Mouse (Mus musculus): Measurements from ENCODE around the gene Cyp2e1. TPM values are rescaled to one million over a fixed set of nuclear protein-coding genes. Genes with fewer than 3 reads are reported as not detected.

Gene Cyp2e1
- polyA plus RNA-seq, 1 experiment from 2014 or later: not detected

DNA sequence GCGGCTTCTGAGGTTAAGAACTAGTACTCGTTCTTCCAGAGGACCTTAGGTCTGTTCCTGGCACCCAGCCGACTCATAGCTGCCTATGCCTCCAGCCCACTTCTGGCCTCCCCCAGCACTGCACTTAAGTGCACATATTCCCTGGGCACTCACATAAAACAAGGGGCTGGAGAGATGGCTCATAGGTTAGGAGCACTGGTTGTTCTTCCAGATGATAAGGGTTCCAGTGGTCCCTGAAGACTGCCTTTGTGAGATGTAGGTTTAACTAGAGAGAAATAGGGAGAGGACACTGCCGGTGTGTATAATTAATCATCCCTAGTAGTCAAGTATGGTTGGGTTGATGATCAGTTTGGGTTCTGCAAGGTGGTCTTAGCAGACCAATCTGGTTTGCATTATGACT, 59.2 kb downstream of the Cyp2e1 start:
- WGBS: 96% methylated on average over 4 of the region's 4 CpGs
- no peak for ATAC-seq (ENCODE audit: low read depth)

More for the DNA sequence above, 59.2 kb downstream of the Cyp2e1 start:
- Histone ChIP-seq H3K9ac (replicated peaks; ENCODE audit: low read depth, low read length) (no peak overlapping the region), H3K4me2 (ENCODE audit: low read depth, low read length) (no peak overlapping the region), H3K36me3 (ENCODE audit: control insufficient read depth, insufficient read depth, low read length) (no peaks in the 10 kb centered on the region), H3K4me3 (ENCODE audit: low read depth, low read length) (no peak overlapping the region), H3K27ac (ENCODE audit: low read depth, low read length) (no peak overlapping the region), H3K9me3 (ENCODE audit: control insufficient read depth, low read length) (no peaks in the 10 kb centered on the region), H3K27me3 (ENCODE audit: control insufficient read depth, insufficient read depth, low read length) (no peaks in the 10 kb centered on the region), H3K4me1 (ENCODE audit: control insufficient read depth, insufficient read depth, low read length) (0 out of 2 replicates have a peak, but pooled peaks cover 6% of the 10 kb centered on the region)

Other genes starting within 250 kb of the Cyp2e1 start
- gene Olfr538, start 195.9 kb upstream of the Cyp2e1 start, polyA plus RNA-seq (2014; fragmentation: Nextera tagmentation; extraction: Ambion mirVana): not detected in 2 replicates
- gene Olfr46, start 162.5 kb upstream of the Cyp2e1 start, polyA plus RNA-seq (2014; fragmentation: Nextera tagmentation; extraction: Ambion mirVana): 0.03 TPM in 1 of 2 replicates, not detected in the other
- not detected in 2 replicates for gene Olfr61, start 134.8 kb upstream of the Cyp2e1 start, polyA plus RNA-seq (2014; fragmentation: Nextera tagmentation; extraction: Ambion mirVana)
- not detected in 2 replicates for gene Olfr53, start 117.3 kb upstream of the Cyp2e1 start, polyA plus RNA-seq (2014; fragmentation: Nextera tagmentation; extraction: Ambion mirVana)
- 0.03 TPM in 1 of 2 replicates, not detected in the other for gene Olfr539, start 103.8 kb upstream of the Cyp2e1 start, polyA plus RNA-seq (2014; fragmentation: Nextera tagmentation; extraction: Ambion mirVana)
- not detected in 2 replicates for gene Olfr45, start 81.8 kb upstream of the Cyp2e1 start, polyA plus RNA-seq (2014; fragmentation: Nextera tagmentation; extraction: Ambion mirVana)
- gene Olfr541, start 66.5 kb upstream of the Cyp2e1 start, polyA plus RNA-seq (2014; fragmentation: Nextera tagmentation; extraction: Ambion mirVana): not detected in 2 replicates
- 0.97 TPM in 1 of 2 replicates, not detected in the other for gene Syce1, start 24.1 kb downstream of the Cyp2e1 start, polyA plus RNA-seq (2014; fragmentation: Nextera tagmentation; extraction: Ambion mirVana)
- 36.7 and 37.5 TPM in 2 replicates for gene Zfp941, start 58.4 kb downstream of the Cyp2e1 start, polyA plus RNA-seq (2014; fragmentation: Nextera tagmentation; extraction: Ambion mirVana)
- 0.31 TPM in 1 of 2 replicates, not detected in the other for gene Urah, start 71.3 kb downstream of the Cyp2e1 start, polyA plus RNA-seq (2014; fragmentation: Nextera tagmentation; extraction: Ambion mirVana)
- gene Scgb1c1, start 81.8 kb downstream of the Cyp2e1 start, polyA plus RNA-seq (2014; fragmentation: Nextera tagmentation; extraction: Ambion mirVana): not detected in 2 replicates
- gene Odf3, start 84.1 kb downstream of the Cyp2e1 start, polyA plus RNA-seq (2014; fragmentation: Nextera tagmentation; extraction: Ambion mirVana): 0.22 and 0.37 TPM in 2 replicates
- 0.56 TPM in 1 of 2 replicates, not detected in the other for gene Gm45785, start 92.6 kb downstream of the Cyp2e1 start, polyA plus RNA-seq (2014; fragmentation: Nextera tagmentation; extraction: Ambion mirVana)
- 89.4 and 101 TPM in 2 replicates for gene Ric8a, start 93.2 kb downstream of the Cyp2e1 start, polyA plus RNA-seq (2014; fragmentation: Nextera tagmentation; extraction: Ambion mirVana)
- 55.8 and 60.1 TPM in 2 replicates for gene Bet1l, start 93.8 kb downstream of the Cyp2e1 start, polyA plus RNA-seq (2014; fragmentation: Nextera tagmentation; extraction: Ambion mirVana)
- gene Psmd13, start 118.2 kb downstream of the Cyp2e1 start, polyA plus RNA-seq (2014; fragmentation: Nextera tagmentation; extraction: Ambion mirVana): 144 and 155 TPM in 2 replicates
- 46.8 and 61.6 TPM in 2 replicates for gene Sirt3, start 118.6 kb downstream of the Cyp2e1 start, polyA plus RNA-seq (2014; fragmentation: Nextera tagmentation; extraction: Ambion mirVana)
- not detected in 2 replicates for gene Cox8b, start 136.7 kb downstream of the Cyp2e1 start, polyA plus RNA-seq (2014; fragmentation: Nextera tagmentation; extraction: Ambion mirVana)
- gene Nlrp6, start 157.2 kb downstream of the Cyp2e1 start, polyA plus RNA-seq (2014; fragmentation: Nextera tagmentation; extraction: Ambion mirVana): 0.27 and 0.64 TPM in 2 replicates
- gene Pgghg, start 177.7 kb downstream of the Cyp2e1 start, polyA plus RNA-seq (2014; fragmentation: Nextera tagmentation; extraction: Ambion mirVana): 4.6 and 8.7 TPM in 2 replicates
- gene Ifitm5, start 186.6 kb downstream of the Cyp2e1 start, polyA plus RNA-seq (2014; fragmentation: Nextera tagmentation; extraction: Ambion mirVana): 0.28 and 0.62 TPM in 2 replicates
- not detected in 2 replicates for gene Gm45717, start 192.2 kb downstream of the Cyp2e1 start, polyA plus RNA-seq (2014; fragmentation: Nextera tagmentation; extraction: Ambion mirVana)
- gene Ifitm2, start 192.2 kb downstream of the Cyp2e1 start, polyA plus RNA-seq (2014; fragmentation: Nextera tagmentation; extraction: Ambion mirVana): 103 and 195 TPM in 2 replicates
- 3.5 and 23.6 TPM in 2 replicates for gene Ifitm1, start 203.5 kb downstream of the Cyp2e1 start, polyA plus RNA-seq (2014; fragmentation: Nextera tagmentation; extraction: Ambion mirVana)
- gene Ifitm3, start 247.0 kb downstream of the Cyp2e1 start, polyA plus RNA-seq (2014; fragmentation: Nextera tagmentation; extraction: Ambion mirVana): 19.3 and 34.1 TPM in 2 replicates

Data from neural tube, embryonic 14.5 days (tissue).